Mouse (Mus musculus) gastrocnemius, adult 2 months (tissue): Measurements from ENCODE around the gene Atp10a. TPM values are rescaled to one million over a fixed set of nuclear protein-coding genes. Genes with fewer than 3 reads are reported as not detected.
A peak's percentile ranks its signal among the peaks of the same experiment; 100 is the strongest.

ENCODE experiments used
- DNase-seq: peaks from one replicate; pipeline ENCODE4 v3.0.0; 2022
- H3K27ac ChIP-seq: fragments of 200-600 bp; 2 replicates; pipeline ENCODE4 v1.8.1; 2022; ENCODE audit warnings: mild to moderate bottlenecking
- H3K4me3 ChIP-seq: fragments of 200-600 bp; 2 replicates; pipeline ENCODE4 v1.8.1; 2022; ENCODE audit warnings: mild to moderate bottlenecking, moderate library complexity
- CTCF ChIP-seq: fragments of 200-600 bp; IDR thresholded peaks from 2 replicates; pipeline ENCODE4 v1.8.1; 2022; ENCODE audit warnings: antibody characterized with exemption, mild to moderate bottlenecking, moderate library complexity
- intact Hi-C: fragments of 180-260 bp; cut with DNase I; formaldehyde crosslinking; loops from one replicate; pipeline ENCODE4 v1.15.1; 2025
- total RNA-seq, 2 experiments: library from RNA; stranded (reverse); gene quantifications; 2 replicates each; pipeline ENCODE4 v1.2.3; 2021

Atp10a gene
- total RNA-seq, 2 experiments from 2014 or later, result 1.3 to 2.0 TPM

GRCm38 (mm10) chr7:58695661-58696060 is 39.7 kb downstream of the Atp10a start:
- DNase-seq, result no peak
- no peak overlapping the region for H3K27ac ChIP-seq
- no peak for TF ChIP-seq CTCF
- no peak overlapping the region for H3K4me3 ChIP-seq
- intact Hi-C loops, result no loop called here

- no peak for DNase-seq
- Histone ChIP-seq H3K4me3 (no peak overlapping the region), H3K27ac (no peak overlapping the region)
- intact Hi-C loops, result no loop called here
- TF ChIP-seq CTCF, result no peak
These were observed 41.1 kb downstream of the Atp10a start for GRCm38 (mm10) chr7:58697092-58697491.

GRCm38 (mm10) chr7:58698738-58699442 is 42.9 kb downstream of the Atp10a start:
- intact Hi-C loops, result no loop called here
- Histone ChIP-seq H3K4me3 (no peak overlapping the region), H3K27ac (no peak overlapping the region)
- no peak for DNase-seq
- TF ChIP-seq CTCF, result no peak

GRCm38 (mm10) chr7:58701311-58701710 is 45.3 kb downstream of the Atp10a start:
- DNase-seq, result no peak
- Histone ChIP-seq H3K27ac (no peak overlapping the region), H3K4me3 (no peak overlapping the region)
- no peak for TF ChIP-seq CTCF
- intact Hi-C loops, result no loop called here

- intact Hi-C loops, result no loop called here
- no peak overlapping the region for H3K4me3 ChIP-seq
- no peak for DNase-seq
- no peak overlapping the region for H3K27ac ChIP-seq
- no peak for TF ChIP-seq CTCF
These were observed 49.2 kb downstream of the Atp10a start for GRCm38 (mm10) chr7:58705158-58705557.

- intact Hi-C loops, result no loop called here
- peak; percentile 28 for DNase-seq
- no peak overlapping the region for H3K27ac ChIP-seq
- TF ChIP-seq CTCF, result no peak
- no peak overlapping the region for H3K4me3 ChIP-seq
These were observed 53.3 kb downstream of the Atp10a start for GRCm38 (mm10) chr7:58709306-58709705.

GRCm38 (mm10) chr7:58710312-58710711 is 54.3 kb downstream of the Atp10a start:
- Histone ChIP-seq H3K27ac (no peak overlapping the region), H3K4me3 (no peak overlapping the region)
- DNase-seq, result no peak
- intact Hi-C loops, result no loop called here
- no peak for TF ChIP-seq CTCF

GRCm38 (mm10) chr7:58711811-58712210 is 55.8 kb downstream of the Atp10a start:
- intact Hi-C loops, result no loop called here
- no peak for TF ChIP-seq CTCF
- DNase-seq, result no peak
- peak overlapping the region; percentile 54; the same call in 1 of the 2 replicates for H3K27ac ChIP-seq
- 0 out of 2 replicates have a peak overlapping the region, but pooled peaks have one; percentile 7 for H3K4me3 ChIP-seq

GRCm38 (mm10) chr7:58715576-58716144 is 59.7 kb downstream of the Atp10a start:
- no peak for TF ChIP-seq CTCF
- intact Hi-C loops, result no loop called here
- Histone ChIP-seq H3K4me3 (no peak overlapping the region), H3K27ac (no peak overlapping the region)
- DNase-seq, result no peak

- Histone ChIP-seq H3K4me3 (no peak overlapping the region), H3K27ac (no peak overlapping the region)
- TF ChIP-seq CTCF, result no peak
- intact Hi-C loops, result no loop called here
- DNase-seq, result no peak
These were observed 60.7 kb downstream of the Atp10a start for GRCm38 (mm10) chr7:58716626-58717025.

GRCm38 (mm10) chr7:58718556-58718955 is 62.6 kb downstream of the Atp10a start:
- 0 out of 2 replicates have a peak overlapping the region, but pooled peaks have one; percentile 38 for H3K27ac ChIP-seq
- no peak for DNase-seq
- TF ChIP-seq CTCF, result no peak
- intact Hi-C loops, result no loop called here
- no peak overlapping the region for H3K4me3 ChIP-seq

GRCm38 (mm10) chr7:58719218-58719938 is 63.4 kb downstream of the Atp10a start:
- TF ChIP-seq CTCF, result no peak
- no peak for DNase-seq
- no peak overlapping the region for H3K4me3 ChIP-seq
- intact Hi-C loops, result no loop called here
- no peak overlapping the region for H3K27ac ChIP-seq

GRCm38 (mm10) chr7:58722250-58722649 is 66.3 kb downstream of the Atp10a start:
- no peak overlapping the region for H3K4me3 ChIP-seq
- intact Hi-C loops, result no loop called here
- TF ChIP-seq CTCF, result no peak
- H3K27ac ChIP-seq, result no peak overlapping the region
- DNase-seq, result no peak

- intact Hi-C loops, result no loop called here
- no peak for TF ChIP-seq CTCF
- H3K27ac ChIP-seq, result peak overlapping the region; percentile 63
- H3K4me3 ChIP-seq, result no peak overlapping the region
- DNase-seq, result peak; percentile 56
These were observed 74.2 kb downstream of the Atp10a start for GRCm38 (mm10) chr7:58730201-58730600.
